15 mouse cellular contexts compared by ENCODE assay signal in genomic region chr1:90885771-90886460, GRCm38 (mm10). TPM values are rescaled to one million over a fixed set of nuclear protein-coding genes. Genes with fewer than 3 reads are reported as not detected.
DNase-seq lines count a peak whose midpoint lies in the region; ATAC-seq lines count a peak whose summit lies in the region.
"Had no signal": no experiment of that assay in that cellular context is flagged by ENCODE, and none has a peak within 500 bp of the region (broad histone marks: within the 10 kb centered on the region; RNA-seq: fewer than 3 reads in every experiment).

No protein-coding gene starts in this region.

- H3K4me1 ChIP-seq in heart, embryonic 10.5 days, result 0 out of 2 replicates have a peak, but pooled peaks cover 7% of the 10 kb centered on the region
- H3K4me1 ChIP-seq in stomach, embryonic 14.5 days (ENCODE audit: control insufficient read depth, insufficient read depth, low read length), result no peaks in the 10 kb centered on the region

- no peak overlapping the region for H3K27ac ChIP-seq in heart, embryonic 10.5 days
- no peak overlapping the region for H3K27ac ChIP-seq in stomach, embryonic 14.5 days (ENCODE audit: low read length)
- H3K27ac ChIP-seq: macrophage had no signal

- no peak overlapping the region for H3K4me2 ChIP-seq in stomach, embryonic 14.5 days (replicated peaks; ENCODE audit: low read depth, low read length)

- 0 out of 2 replicates have a peak, but pooled peaks have one; percentile 14 for ATAC-seq in stomach, embryonic 14.5 days (ENCODE audit: insufficient number of reproducible peaks, insufficient read depth, low FRiP score, low read depth)
- ATAC-seq: activated CD4-positive, CD25-positive, alpha-beta regulatory T cell, adult 4 months had no signal

- intact Hi-C loops in heart, postnatal 36 days (cut with DNase I), result no loop called here

- 49% methylated on average over 6 of the region's 6 CpGs for WGBS in heart, embryonic 10.5 days
- WGBS in stomach, embryonic 14.5 days, result 57% methylated on average over 6 of the region's 6 CpGs

- H3K9me3 ChIP-seq in heart, embryonic 10.5 days, result 0 out of 2 replicates have a peak, but pooled peaks cover 5% of the 10 kb centered on the region
- H3K9me3 ChIP-seq in stomach, embryonic 14.5 days (ENCODE audit: control insufficient read depth, low read depth, low read length), result no peaks in the 10 kb centered on the region; the same call in 1 of the 2 replicates

- DNase-seq in heart, embryonic 10.5 days (ENCODE audit: low spot score), result peak; percentile 58
- DNase-seq in heart, postnatal 36 days, result no peak
- peak; percentile 42 for DNase-seq in lung, postnatal 10 days
- no peak for DNase-seq in lung, postnatal 14 days
- peak; percentile 57 for DNase-seq in forelimb bud, embryonic 11.5 days (ENCODE audit: low read depth, low spot score)
- no peak for DNase-seq in adrenal gland, postnatal 4 days (ENCODE audit: low spot score in 2 of 2)
- DNase-seq in layer of hippocampus, adult 9-10 months (ENCODE audit: low spot score), result no peak
- DNase-seq: cerebellum, adult 2 months; left cerebral cortex, postnatal 4 days; thymus, postnatal 25 days had no signal

- no peaks in the 10 kb centered on the region for H3K27me3 ChIP-seq in heart, embryonic 10.5 days (ENCODE audit: insufficient read depth, poor library complexity, severe bottlenecking)
- H3K27me3 ChIP-seq in stomach, embryonic 14.5 days (ENCODE audit: control insufficient read depth, insufficient read depth, low read length), result no peaks in the 10 kb centered on the region

- no peak overlapping the region for H3K9ac ChIP-seq in stomach, embryonic 14.5 days (replicated peaks; ENCODE audit: low read depth, low read length)

- H3K36me3 ChIP-seq in heart, embryonic 10.5 days, result no peaks in the 10 kb centered on the region
- no peaks in the 10 kb centered on the region for H3K36me3 ChIP-seq in stomach, embryonic 14.5 days (ENCODE audit: control insufficient read depth, insufficient read depth, low read length)
- H3K36me3 ChIP-seq: G1E had no signal

- no peak overlapping the region for H3K4me3 ChIP-seq in heart, embryonic 10.5 days
- H3K4me3 ChIP-seq in stomach, embryonic 14.5 days (ENCODE audit: low read depth, low read length), result no peak overlapping the region

RNA-seq across cellular contexts. Expression of gene Mlph, which starts 29.0 kb away (rescaled TPM):
- polyA plus RNA-seq in heart, embryonic 10.5 days (2016; fragmentation: Nextera tagmentation; extraction: Ambion mirVana), result 0.26 and 0.53 TPM in 2 replicates
- total RNA-seq in heart, postnatal 36 days (2021), result under 1 TPM; 0.61 to 0.70 TPM
- 0.29 and 1.3 TPM in 2 replicates for polyA plus RNA-seq in stomach, embryonic 14.5 days (2014; fragmentation: Nextera tagmentation; extraction: Ambion mirVana)
- total RNA-seq in adrenal gland, postnatal 4 days (2021), result 1 to 10 TPM; 1.6 to 2.2 TPM
- total RNA-seq: G1E; neutrophil, adult 5-6 weeks had no signal
- polyA plus RNA-seq: activated CD4-positive, CD25-positive, alpha-beta regulatory T cell, adult 4 months; G1E had no signal

RNA-seq across cellular contexts. Expression of gene Col6a3, which starts 42.1 kb away (rescaled TPM):
- 1.6 and 4.6 TPM in 2 replicates for polyA plus RNA-seq in heart, embryonic 10.5 days (2016; fragmentation: Nextera tagmentation; extraction: Ambion mirVana)
- 10 to 100 TPM; 42.3 to 50.9 TPM for total RNA-seq in heart, postnatal 36 days (2021)
- polyA plus RNA-seq in stomach, embryonic 14.5 days (2014; fragmentation: Nextera tagmentation; extraction: Ambion mirVana), result 133 and 146 TPM in 2 replicates
- 100 to 1,000 TPM; 124 to 131 TPM for total RNA-seq in adrenal gland, postnatal 4 days (2021)
- total RNA-seq: neutrophil, adult 5-6 weeks had no signal
- polyA plus RNA-seq: activated CD4-positive, CD25-positive, alpha-beta regulatory T cell, adult 4 months; G1E had no signal

Comparison
In these comparisons a context has a peak if more than half of its experiments do, and no peak if none do; other contexts are left out.
1. DNase-seq: peak in heart, embryonic 10.5 days (single experiment), lung, postnatal 10 days (single experiment) and forelimb bud, embryonic 11.5 days (single experiment); none in heart, postnatal 36 days (0 of 2), lung, postnatal 14 days (single experiment), adrenal gland, postnatal 4 days (0 of 2) and layer of hippocampus, adult 9-10 months (single experiment).